Mouse (Mus musculus): ENCODE measurements around the gene Lama5.

The Lama5 gene

GRCm38 (mm10) chr2:180133231-180133630 lies 92.4 kb downstream of the Lama5 start:
- DNase-seq, result no peak

DNA sequence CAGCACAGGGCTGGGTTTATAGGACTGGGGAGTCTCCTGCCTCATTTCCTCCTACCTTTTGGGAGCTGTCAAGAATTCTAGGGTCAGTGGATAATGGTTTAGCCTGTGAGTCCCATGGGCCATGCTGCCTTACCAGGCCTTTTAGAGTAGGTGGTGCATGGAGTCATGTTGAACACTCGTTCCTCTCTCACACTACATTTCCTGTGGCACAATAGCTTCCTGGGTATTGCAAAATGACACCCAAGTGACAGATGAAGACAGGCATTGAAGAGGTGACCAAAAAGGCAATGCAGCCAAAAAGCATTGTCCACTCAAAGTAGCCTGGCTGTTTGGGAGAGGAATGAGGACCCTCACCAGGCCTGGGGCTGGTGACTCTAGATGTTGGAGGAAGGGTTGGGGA lies 98.0 kb downstream of the Lama5 start:
- DNase-seq, result no peak
